Mouse (Mus musculus) limb, embryonic 13.5 days (tissue): Measurements from ENCODE around the gene Tmem35b. TPM values are rescaled to one million over a fixed set of nuclear protein-coding genes. Genes with fewer than 3 reads are reported as not detected.

Experiments used
- ATAC-seq: fragments of 200-750 bp; cut with Nextera tagmentation; 2 replicates; pipeline ENCODE4 v1.8.0; 2017; ENCODE audit warnings: low read depth, moderate number of reproducible peaks, moderate TSS enrichment; ENCODE audit not compliant: low FRiP score
- H3K27ac ChIP-seq: fragments of 300-500 bp; sonication (generic); 2 replicates; pipeline ENCODE4 v1.5.1; 2015; ENCODE audit warnings: inconsistent platforms, mild to moderate bottlenecking, moderate library complexity
- H3K27me3 ChIP-seq: fragments of 300-500 bp; sonication (generic); 2 replicates; pipeline ENCODE4 v1.6.1; 2015; ENCODE audit warnings: mild to moderate bottlenecking, inconsistent platforms
- H3K36me3 ChIP-seq: fragments of 300-500 bp; sonication (generic); 2 replicates; pipeline ENCODE4 v1.6.1; 2015; ENCODE audit warnings: inconsistent platforms, mild to moderate bottlenecking, moderate library complexity
- H3K4me1 ChIP-seq: fragments of 300-500 bp; sonication (generic); 2 replicates; pipeline ENCODE4 v1.6.1; 2015; ENCODE audit warnings: inconsistent platforms
- H3K4me2 ChIP-seq: fragments of 300-500 bp; sonication (generic); replicated peaks from 2 replicates; pipeline ENCODE4 v1.6.1; 2015; ENCODE audit warnings: inconsistent platforms, mild to moderate bottlenecking, moderate library complexity
- H3K4me3 ChIP-seq: fragments of 300-500 bp; sonication (generic); 2 replicates; pipeline ENCODE4 v1.5.1; 2015; ENCODE audit warnings: moderate library complexity, mild to moderate bottlenecking, inconsistent platforms
- H3K9ac ChIP-seq: fragments of 300-500 bp; sonication (generic); 2 replicates; pipeline ENCODE4 v1.6.1; 2015; ENCODE audit warnings: mild to moderate bottlenecking, inconsistent platforms
- H3K9me3 ChIP-seq: fragments of 300-500 bp; sonication (generic); 2 replicates; pipeline ENCODE4 v1.6.1; 2016; ENCODE audit warnings: inconsistent platforms
- WGBS: fragments of 180-500 bp; shearing (Covaris S2); methylation state at CpG from one replicate; pipeline ENCODE4 v1.1.7; 2015; 5-methylcytosine and 5-hydroxymethylcytosine counted together
- polyA plus RNA-seq: library from polyadenylated mRNA; unstranded; fragments of >200 nt; fragmentation: Nextera tagmentation; extraction: Ambion mirVana; gene quantifications from 2 replicates; pipeline ENCODE4 v1.2.1, GENCODE M21; 2015

Gene Tmem35b
- polyA plus RNA-seq, 1 experiment from 2014 or later: 16.9 TPM

DNA sequence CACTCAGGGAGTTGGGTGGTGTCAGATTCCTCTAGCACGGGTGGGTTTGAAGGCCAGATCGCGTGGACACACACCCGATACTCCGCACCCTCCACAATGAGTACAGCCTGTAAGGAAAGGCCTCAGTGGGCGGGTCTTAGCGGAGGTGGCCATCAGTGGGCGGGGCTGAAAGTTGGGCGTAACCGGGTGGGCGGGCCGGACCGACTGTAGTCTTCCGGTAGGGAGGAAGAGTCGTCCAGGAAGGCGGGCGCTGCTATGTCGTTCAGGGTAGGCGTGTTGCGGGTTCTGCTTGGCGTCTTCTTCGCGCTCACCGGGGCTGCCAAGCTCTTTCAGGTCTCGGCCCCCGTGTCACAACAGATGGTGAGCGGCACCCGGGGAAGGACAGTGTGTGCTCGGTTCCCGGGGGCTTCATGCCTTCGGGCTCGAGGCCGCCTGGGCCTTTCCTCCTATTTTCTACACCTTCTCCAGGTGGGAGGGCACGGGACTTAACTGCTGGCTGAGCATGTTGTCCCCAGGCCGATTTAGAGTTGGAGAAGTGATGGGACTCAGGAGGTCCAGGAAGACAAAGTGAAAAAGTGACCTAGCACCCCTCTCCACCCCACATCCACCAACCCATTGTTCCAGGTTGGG, 2.5 kb downstream of the Tmem35b start:
- WGBS: under 1% methylated on average over 35 of the region's 35 CpGs

DNA sequence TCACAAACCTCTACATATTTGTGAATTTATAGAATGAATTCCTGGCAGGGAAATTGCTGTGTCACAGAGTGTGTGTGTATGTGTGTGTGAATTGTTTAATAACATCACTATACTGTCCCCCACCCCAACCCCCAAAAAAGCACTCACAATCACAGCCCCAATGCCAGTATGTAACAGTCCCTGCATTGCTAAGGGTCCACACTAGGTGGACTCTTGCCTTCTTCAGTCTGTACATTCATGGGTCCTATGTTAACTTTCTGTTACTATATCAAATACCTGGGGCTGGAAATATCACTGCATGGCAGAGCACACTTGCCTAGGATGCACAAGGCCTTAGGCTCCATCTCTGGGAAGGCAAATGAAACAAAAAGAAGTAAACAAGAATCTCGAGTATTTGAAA, 11.2 kb downstream of the Tmem35b start:
- 48% methylated on average over 1 of the region's 1 CpGs for WGBS
- Histone ChIP-seq H3K9ac (no peak overlapping the region), H3K36me3 (no peaks in the 10 kb centered on the region), H3K4me3 (no peak overlapping the region), H3K4me1 (no peaks in the 10 kb centered on the region), H3K27me3 (no peaks in the 10 kb centered on the region), H3K4me2 (no peak overlapping the region), H3K9me3 (no peaks in the 10 kb centered on the region), H3K27ac (no peak overlapping the region)
- ATAC-seq: no peak

More for the DNA sequence above, 2.5 kb downstream of the Tmem35b start:
- Histone ChIP-seq H3K27me3 (no peaks in the 10 kb centered on the region), H3K4me1 (peaks cover 12% of the 10 kb centered on the region), H3K27ac (no peak overlapping the region), H3K9me3 (no peaks in the 10 kb centered on the region), H3K9ac (peak overlapping the region; percentile 78), H3K4me3 (peak overlapping the region; percentile 67), H3K36me3 (peaks cover 27% of the 10 kb centered on the region), H3K4me2 (peak overlapping the region; percentile 80)
- ATAC-seq: peak; percentile 96

DNA sequence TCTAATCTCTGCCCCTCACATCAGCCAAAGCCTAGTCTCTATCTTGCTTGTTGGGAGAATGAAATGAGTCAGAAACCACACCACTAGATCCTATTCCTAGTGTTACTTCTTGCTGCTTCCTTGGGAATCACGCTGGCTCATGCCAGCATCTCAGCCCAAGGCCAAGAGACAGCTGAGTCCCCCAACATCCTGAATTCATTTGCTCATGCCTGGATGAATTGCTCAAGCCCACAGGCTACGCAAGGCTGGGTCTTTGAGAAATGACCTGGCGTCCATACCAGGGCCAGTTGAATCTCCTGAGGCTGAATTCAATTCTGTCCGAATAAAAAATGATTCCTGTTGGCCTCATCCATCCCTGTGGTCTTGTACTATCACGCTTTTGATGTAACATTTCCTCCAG, 14.1 kb downstream of the Tmem35b start:
- no peak overlapping the region for H3K9ac ChIP-seq
- H3K9me3 ChIP-seq: no peaks in the 10 kb centered on the region
- no peaks in the 10 kb centered on the region for H3K27me3 ChIP-seq
- no peaks in the 10 kb centered on the region for H3K4me1 ChIP-seq
- no peak overlapping the region for H3K27ac ChIP-seq
- ATAC-seq: no peak
- WGBS: 85% methylated on average over 5 of the region's 5 CpGs
- no peak overlapping the region for H3K4me2 ChIP-seq
- no peaks in the 10 kb centered on the region for H3K36me3 ChIP-seq
- H3K4me3 ChIP-seq: no peak overlapping the region

DNA sequence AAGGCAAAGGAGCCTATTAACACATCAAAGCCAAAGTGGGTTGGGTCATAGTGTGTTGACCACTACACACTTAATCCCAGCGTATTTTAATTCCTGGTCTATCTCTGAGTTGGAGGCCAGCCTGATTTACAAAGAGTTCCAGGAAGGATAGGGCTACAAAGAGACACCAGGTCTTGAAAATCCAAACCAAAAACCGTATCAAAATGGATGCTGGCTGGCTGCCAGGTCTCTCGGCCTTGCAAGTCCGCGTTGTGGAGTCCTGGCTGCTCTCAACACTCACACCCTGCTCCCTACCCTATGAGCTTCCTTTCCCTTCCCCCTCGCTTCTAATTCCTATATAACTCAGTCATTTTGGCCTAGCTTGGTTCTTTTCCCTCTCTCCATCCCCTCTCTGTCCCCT, 15.0 kb downstream of the Tmem35b start:
- no peaks in the 10 kb centered on the region for H3K9me3 ChIP-seq
- 62% methylated on average over 6 of the region's 6 CpGs for WGBS
- no peak overlapping the region for H3K27ac ChIP-seq
- no peak overlapping the region for H3K9ac ChIP-seq
- no peak overlapping the region for H3K4me3 ChIP-seq
- H3K4me2 ChIP-seq: no peak overlapping the region
- no peaks in the 10 kb centered on the region for H3K36me3 ChIP-seq
- H3K4me1 ChIP-seq: no peaks in the 10 kb centered on the region
- no peak for ATAC-seq
- H3K27me3 ChIP-seq: no peaks in the 10 kb centered on the region

DNA sequence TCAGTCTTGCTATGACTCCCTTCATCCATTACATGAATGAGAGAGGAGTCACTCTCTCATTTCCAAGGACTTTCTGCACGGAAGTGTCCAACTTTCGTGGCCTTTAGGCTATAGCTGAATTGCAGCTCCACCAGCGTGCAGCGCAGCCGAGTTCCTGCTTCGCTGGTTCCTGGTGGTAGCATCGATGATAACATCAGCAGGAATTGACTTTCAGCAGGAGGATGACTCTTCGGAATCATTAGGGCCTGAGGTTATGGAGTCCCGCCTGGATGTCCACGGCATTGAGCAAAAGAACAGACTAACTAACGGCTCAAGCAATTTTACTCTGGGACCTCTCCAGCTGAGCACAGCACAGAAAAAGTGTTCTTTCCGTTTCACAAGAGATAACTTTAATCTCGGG, 26.5 kb downstream of the Tmem35b start:
- H3K4me2 ChIP-seq: no peak overlapping the region
- H3K36me3 ChIP-seq: no peaks in the 10 kb centered on the region
- no peak for ATAC-seq
- 0 out of 2 replicates have a peak, but pooled peaks cover 3% of the 10 kb centered on the region for H3K27me3 ChIP-seq
- no peak overlapping the region for H3K27ac ChIP-seq
- WGBS: 77% methylated on average over 13 of the region's 13 CpGs
- H3K4me3 ChIP-seq: no peak overlapping the region
- no peak overlapping the region for H3K9ac ChIP-seq
- no peaks in the 10 kb centered on the region for H3K4me1 ChIP-seq
- no peaks in the 10 kb centered on the region for H3K9me3 ChIP-seq

DNA sequence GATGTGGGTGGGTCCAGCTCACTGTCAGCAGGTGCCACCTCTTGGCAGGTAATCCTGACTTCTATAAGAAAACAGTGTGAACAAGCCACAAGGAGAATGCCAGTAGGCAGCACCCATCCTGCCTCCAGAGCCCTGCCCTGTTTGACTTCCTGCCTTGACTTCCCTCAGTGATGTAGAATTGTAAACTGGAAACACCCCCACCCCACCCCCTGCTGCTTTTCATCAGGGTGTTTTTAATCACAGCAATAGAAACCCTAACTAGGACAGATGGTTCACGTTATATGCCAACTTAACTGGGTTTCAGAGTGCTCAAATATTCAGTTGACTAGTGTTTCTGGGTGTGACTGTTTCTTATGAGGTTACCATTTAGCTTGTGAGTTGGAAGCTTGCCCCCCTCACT, 29.9 kb downstream of the Tmem35b start:
- Histone ChIP-seq H3K9me3 (peaks cover 3% of the 10 kb centered on the region; the same call in 1 of the 2 replicates), H3K9ac (no peak overlapping the region), H3K4me1 (no peaks in the 10 kb centered on the region), H3K4me2 (no peak overlapping the region), H3K36me3 (no peaks in the 10 kb centered on the region), H3K4me3 (no peak overlapping the region), H3K27me3 (0 out of 2 replicates have a peak, but pooled peaks cover 3% of the 10 kb centered on the region), H3K27ac (no peak overlapping the region)
- 23% methylated on average over 1 of the region's 1 CpGs for WGBS
- ATAC-seq: no peak

DNA sequence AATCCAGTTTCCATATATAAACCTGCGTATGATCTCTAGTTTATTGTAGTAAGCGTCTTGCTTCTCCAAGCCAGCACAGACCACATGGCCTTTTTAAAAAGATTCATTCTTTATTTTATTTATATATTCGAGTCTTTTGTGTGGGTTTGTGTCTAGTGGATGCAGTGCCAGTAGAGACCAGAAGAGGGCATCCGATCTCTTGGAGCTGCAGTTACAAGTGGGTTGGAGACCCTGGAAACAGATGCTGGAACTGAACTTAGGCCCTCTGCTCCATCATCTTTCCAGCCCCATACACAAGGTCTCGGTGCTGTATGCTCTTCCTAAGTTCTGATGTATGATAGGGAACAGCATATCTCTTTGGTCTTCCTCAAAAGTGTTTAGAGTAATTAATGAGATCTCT, 32.3 kb downstream of the Tmem35b start:
- no peak for ATAC-seq
- peaks cover 3% of the 10 kb centered on the region; the same call in 1 of the 2 replicates for H3K9me3 ChIP-seq
- H3K4me2 ChIP-seq: no peak overlapping the region
- H3K27ac ChIP-seq: no peak overlapping the region
- no peaks in the 10 kb centered on the region for H3K4me1 ChIP-seq
- H3K27me3 ChIP-seq: no peaks in the 10 kb centered on the region
- H3K9ac ChIP-seq: no peak overlapping the region
- H3K4me3 ChIP-seq: no peak overlapping the region
- H3K36me3 ChIP-seq: no peaks in the 10 kb centered on the region
- WGBS: 63% methylated on average over 5 of the region's 5 CpGs

DNA sequence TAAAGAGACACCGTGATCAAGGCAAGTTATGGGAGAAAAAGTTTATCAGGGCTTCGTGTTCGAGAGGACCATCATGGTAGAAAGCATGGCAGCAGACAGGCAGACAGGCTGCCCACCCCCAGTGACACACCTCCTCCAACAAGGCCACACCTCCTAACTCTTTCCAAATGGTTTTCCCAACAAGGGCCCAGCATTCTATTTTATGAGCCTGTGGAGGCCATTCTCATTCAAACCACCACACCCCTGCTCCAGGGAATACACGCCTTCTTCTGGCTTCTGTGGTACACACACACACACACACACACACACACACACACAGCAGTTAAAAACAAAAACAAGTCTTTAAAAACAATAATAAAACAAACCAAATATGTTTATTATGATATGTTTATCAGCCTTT, 34.3 kb downstream of the Tmem35b start:
- no peaks in the 10 kb centered on the region for H3K36me3 ChIP-seq
- H3K4me3 ChIP-seq: no peak overlapping the region
- peaks cover 3% of the 10 kb centered on the region; the same call in 1 of the 2 replicates for H3K9me3 ChIP-seq
- no peak overlapping the region for H3K27ac ChIP-seq
- no peak overlapping the region for H3K4me2 ChIP-seq
- WGBS: 84% methylated on average over 4 of the region's 4 CpGs
- ATAC-seq: no peak
- H3K4me1 ChIP-seq: no peaks in the 10 kb centered on the region
- H3K9ac ChIP-seq: no peak overlapping the region
- no peaks in the 10 kb centered on the region for H3K27me3 ChIP-seq

GRCm38 (mm10) chr4:127163926-127164325, 40.4 kb downstream of the Tmem35b start:
- Histone ChIP-seq H3K9ac (no peak overlapping the region), H3K4me1 (peaks cover 9% of the 10 kb centered on the region), H3K4me2 (no peak overlapping the region), H3K4me3 (no peak overlapping the region), H3K27me3 (peaks cover 37% of the 10 kb centered on the region), H3K9me3 (no peaks in the 10 kb centered on the region), H3K27ac (no peak overlapping the region), H3K36me3 (no peaks in the 10 kb centered on the region)
- WGBS: 69% methylated on average over 8 of the region's 8 CpGs
- ATAC-seq: no peak

GRCm38 (mm10) chr4:127167096-127167495, 43.6 kb downstream of the Tmem35b start:
- Histone ChIP-seq H3K27me3 (peaks cover 68% of the 10 kb centered on the region), H3K4me1 (peaks cover 17% of the 10 kb centered on the region), H3K4me3 (no peak overlapping the region), H3K4me2 (no peak overlapping the region), H3K9me3 (no peaks in the 10 kb centered on the region), H3K27ac (no peak overlapping the region), H3K36me3 (no peaks in the 10 kb centered on the region), H3K9ac (no peak overlapping the region)
- ATAC-seq: no peak
- WGBS: 78% methylated on average over 5 of the region's 5 CpGs

DNA sequence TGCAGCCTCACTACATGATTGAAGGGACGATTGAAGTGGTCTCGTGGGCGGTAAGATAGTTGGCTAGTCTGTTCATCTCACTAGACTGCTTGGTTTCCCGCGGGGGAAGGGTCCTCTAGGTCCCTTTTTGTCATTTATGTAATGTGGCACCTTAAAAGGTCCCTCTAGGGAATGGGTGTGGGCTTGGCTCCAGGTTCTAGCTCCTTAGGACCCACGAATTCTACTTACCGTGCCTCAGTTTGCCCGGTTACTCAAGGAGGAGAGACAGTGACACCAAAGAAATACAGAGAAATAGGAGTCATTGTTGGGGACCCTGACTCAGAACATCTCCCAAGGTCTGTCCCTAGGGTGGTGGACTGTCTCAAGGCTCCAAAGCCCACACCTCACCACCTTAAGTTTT, 44.2 kb downstream of the Tmem35b start:
- Histone ChIP-seq H3K4me3 (peak overlapping the region; percentile 72; the same call in 1 of the 2 replicates), H3K27ac (no peak overlapping the region), H3K9me3 (no peaks in the 10 kb centered on the region), H3K36me3 (no peaks in the 10 kb centered on the region), H3K4me1 (peaks cover 17% of the 10 kb centered on the region), H3K4me2 (peak overlapping the region; percentile 100), H3K9ac (no peak overlapping the region), H3K27me3 (peaks cover 75% of the 10 kb centered on the region)
- WGBS: 23% methylated on average over 8 of the region's 8 CpGs
- ATAC-seq: no peak

DNA sequence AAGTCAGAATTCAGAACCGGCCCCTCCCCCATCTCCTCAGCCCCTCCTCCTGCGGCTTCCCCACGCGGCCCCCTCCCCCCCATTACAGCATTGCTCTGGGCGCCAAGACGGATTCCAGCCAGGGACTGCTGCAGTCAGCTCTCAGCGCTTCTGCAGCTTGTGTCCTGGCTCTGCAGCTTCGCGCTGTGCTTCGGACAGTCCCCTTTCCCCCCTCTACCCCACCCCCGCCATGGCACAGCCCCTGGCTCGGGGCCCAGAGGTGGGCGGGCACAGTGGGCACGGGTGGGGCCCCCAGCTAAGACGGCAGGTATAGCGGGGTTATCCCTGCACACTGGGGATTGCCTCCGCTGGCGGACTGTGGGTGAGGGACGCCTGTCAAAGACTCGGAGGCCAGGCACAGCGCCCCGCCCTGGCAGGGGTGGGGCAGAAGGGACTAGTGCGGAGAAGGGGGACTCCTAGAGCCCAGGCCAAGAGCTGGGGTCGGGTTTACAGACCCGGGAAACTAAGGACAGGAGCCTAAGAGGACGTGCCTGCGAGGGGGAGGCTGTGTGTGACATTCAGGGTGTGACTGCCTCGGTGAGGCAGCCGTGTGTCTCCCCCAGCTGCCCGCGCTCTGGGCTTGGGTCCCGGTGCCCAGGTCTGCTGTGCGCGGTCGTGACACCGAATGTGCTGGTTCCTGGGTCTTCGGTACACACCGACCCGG, 44.9 kb downstream of the Tmem35b start:
- ATAC-seq: peak; percentile 45
- Histone ChIP-seq H3K27me3 (peaks cover 81% of the 10 kb centered on the region), H3K4me2 (peak overlapping the region; percentile 100), H3K4me1 (peaks cover 17% of the 10 kb centered on the region), H3K27ac (no peak overlapping the region), H3K9me3 (no peaks in the 10 kb centered on the region), H3K36me3 (no peaks in the 10 kb centered on the region), H3K9ac (peak overlapping the region; percentile 69), H3K4me3 (peak overlapping the region; percentile 72)
- 1% methylated on average over 39 of the region's 39 CpGs for WGBS
